Mouse (Mus musculus) kidney, adult 8-10 months (tissue): ENCODE results near the gene Zfp27.

Experiments
- DNase-seq, 2 experiments: peaks; one replicate each; pipeline ENCODE4 v3.0.0; 2022

The Zfp27 gene

GRCm38 (mm10) chr7:29905966-29906681 is at the start of gene Zfp27:
Gene Zfp27, minus strand, starts transcription at chr7:29906572.
- DNase-seq: peak; percentile 62 to 76

- peak; percentile 18 to 63 for DNase-seq
Observed at GRCm38 (mm10) chr7:29954731-29955130, 48.4 kb upstream of the Zfp27 start.

GRCm38 (mm10) chr7:29953513-29954401 is 47.4 kb upstream of the Zfp27 start, which contains the start of gene Zfp74:
Gene Zfp74, minus strand, starts transcription at chr7:29954089.
- DNase-seq: peak; percentile 76 to 80

GRCm38 (mm10) chr7:29953086-29953485 is 46.7 kb upstream of the Zfp27 start:
- no peak for DNase-seq

GRCm38 (mm10) chr7:29944201-29944600 is 37.8 kb upstream of the Zfp27 start:
- no peak for DNase-seq

GRCm38 (mm10) chr7:29943720-29944119 is 37.3 kb upstream of the Zfp27 start:
- no peak for DNase-seq

- DNase-seq: no peak
Observed at GRCm38 (mm10) chr7:29942740-29943139, 36.4 kb upstream of the Zfp27 start.

- DNase-seq: no peak
Observed at GRCm38 (mm10) chr7:29941027-29941426, 34.7 kb upstream of the Zfp27 start.

GRCm38 (mm10) chr7:29938856-29939255 is 32.5 kb upstream of the Zfp27 start:
- no peak for DNase-seq

- DNase-seq: no peak
Observed at GRCm38 (mm10) chr7:29922780-29923179, 16.4 kb upstream of the Zfp27 start.

GRCm38 (mm10) chr7:29921439-29922093 is 15.2 kb upstream of the Zfp27 start:
- no peak for DNase-seq

GRCm38 (mm10) chr7:29918062-29918453 is 11.7 kb upstream of the Zfp27 start:
- DNase-seq: no peak

- peak in 1 of 2 experiments; percentile 21 for DNase-seq
Observed at GRCm38 (mm10) chr7:29917371-29918061, 11.1 kb upstream of the Zfp27 start.

- DNase-seq: no peak
Observed at GRCm38 (mm10) chr7:29912172-29912571, 5.8 kb upstream of the Zfp27 start.

- DNase-seq: no peak
Observed at GRCm38 (mm10) chr7:29910252-29910651, 3.9 kb upstream of the Zfp27 start.

GRCm38 (mm10) chr7:29908130-29908950 is 2.0 kb upstream of the Zfp27 start, which contains the start of gene Zfp383:
Gene Zfp383, plus strand, starts transcription at chr7:29908223.
- DNase-seq: peak; percentile 78 to 83

- no peak for DNase-seq
Observed at GRCm38 (mm10) chr7:29907206-29907605, 834 bp upstream of the Zfp27 start.

- DNase-seq: peak in 1 of 2 experiments; percentile 15
Observed at GRCm38 (mm10) chr7:29906682-29907058, 298 bp upstream of the Zfp27 start.

- no peak for DNase-seq
Observed at GRCm38 (mm10) chr7:29904101-29904500, 2.3 kb downstream of the Zfp27 start.

GRCm38 (mm10) chr7:29898351-29898750 is 8.0 kb downstream of the Zfp27 start:
- no peak for DNase-seq

- no peak for DNase-seq
Observed at GRCm38 (mm10) chr7:29892756-29893155, 13.6 kb downstream of the Zfp27 start.

- DNase-seq: no peak
Observed at GRCm38 (mm10) chr7:29890501-29890900, 15.9 kb downstream of the Zfp27 start.
